Mouse (Mus musculus) megakaryocyte, adult 5-6 weeks (primary cell): ENCODE results near the gene Klhl42. TPM values are rescaled to one million over a fixed set of nuclear protein-coding genes. Genes with fewer than 3 reads are reported as not detected.

ENCODE experiments used
- ATAC-seq: 2 replicates; pipeline ENCODE4 v1.8.0; 2016; ENCODE audit warnings: mild to moderate bottlenecking, inconsistent platforms; ENCODE audit not compliant: poor library complexity, severe bottlenecking
- total RNA-seq, 2 experiments: library from RNA; stranded (forward) in 1 of 2; stranded (reverse) in 1 of 2; fragments of 153-499, 151-499 nt in 1 of 2; fragments of 221-1000, 200-1000 nt in 1 of 2; gene quantifications; 2 replicates each; pipeline versions ENCODE4 v1.2.3 to v1.2.4; 2015 to 2017

Klhl42 gene
- total RNA-seq, 2 experiments from 2014 or later: 3.7 to 5.0 TPM

- ATAC-seq: no peak
Measured at GRCm38 (mm10) chr6:147086594-147087225, 4.5 kb upstream of the Klhl42 start, which contains the start of gene Mansc4. Gene Mansc4, minus strand, starts transcription at chr6:147087032.

- ATAC-seq: no peak
Measured at GRCm38 (mm10) chr6:147087736-147088135, 3.4 kb upstream of the Klhl42 start.

GRCm38 (mm10) chr6:147088517-147088916 lies 2.7 kb upstream of the Klhl42 start:
- no peak for ATAC-seq

- ATAC-seq: no peak
Measured at GRCm38 (mm10) chr6:147090191-147090590, 988 bp upstream of the Klhl42 start.

GRCm38 (mm10) chr6:147092136-147092535 lies 957 bp downstream of the Klhl42 start:
- peak; percentile 12; the same call in 1 of the 2 replicates for ATAC-seq

- ATAC-seq: no peak
Measured at GRCm38 (mm10) chr6:147094771-147095170, 3.6 kb downstream of the Klhl42 start.

GRCm38 (mm10) chr6:147096109-147096508 lies 4.9 kb downstream of the Klhl42 start:
- no peak for ATAC-seq

- ATAC-seq: no peak
Measured at GRCm38 (mm10) chr6:147096934-147097333, 5.8 kb downstream of the Klhl42 start.

- peak; percentile 42 for ATAC-seq
Measured at GRCm38 (mm10) chr6:147097346-147097929, 6.3 kb downstream of the Klhl42 start.

- peak; percentile 74 for ATAC-seq
Measured at GRCm38 (mm10) chr6:147099458-147100277, 8.5 kb downstream of the Klhl42 start.

- ATAC-seq: no peak
Measured at GRCm38 (mm10) chr6:147102293-147102692, 11.1 kb downstream of the Klhl42 start.

GRCm38 (mm10) chr6:147105529-147105928 lies 14.3 kb downstream of the Klhl42 start:
- ATAC-seq: no peak

GRCm38 (mm10) chr6:147106716-147107115 lies 15.5 kb downstream of the Klhl42 start:
- ATAC-seq: no peak

- ATAC-seq: no peak
Measured at GRCm38 (mm10) chr6:147109283-147109682, 18.1 kb downstream of the Klhl42 start.

GRCm38 (mm10) chr6:147116579-147116978 lies 25.4 kb downstream of the Klhl42 start:
- peak; percentile 90 for ATAC-seq

- ATAC-seq: no peak
Measured at GRCm38 (mm10) chr6:147117764-147118163, 26.6 kb downstream of the Klhl42 start.

- ATAC-seq: no peak
Measured at GRCm38 (mm10) chr6:147118190-147118589, 27.0 kb downstream of the Klhl42 start.

- ATAC-seq: no peak
Measured at GRCm38 (mm10) chr6:147121320-147121719, 30.1 kb downstream of the Klhl42 start.

GRCm38 (mm10) chr6:147127239-147127638 lies 36.1 kb downstream of the Klhl42 start:
- ATAC-seq: no peak

GRCm38 (mm10) chr6:147138260-147138659 lies 47.1 kb downstream of the Klhl42 start:
- ATAC-seq: no peak

GRCm38 (mm10) chr6:147140600-147141154 lies 49.5 kb downstream of the Klhl42 start:
- no peak for ATAC-seq
